Comparison of ENCODE assay signal across 8 mouse cellular contexts in genomic region chr4:98104161-98104560, GRCm38 (mm10).
DNase-seq lines count a peak whose midpoint lies in the region; ATAC-seq and TF ChIP-seq lines count a peak whose summit lies in the region.

No protein-coding gene starts in this region.

- peak overlapping the region; percentile 67 for H3K27ac ChIP-seq in liver, adult 2 months (replicated peaks; ENCODE audit: insufficient read depth, low read depth, low read length)
- H3K27ac ChIP-seq in liver, embryonic 11.5 days (ENCODE audit: low read depth, low read length) = no peak overlapping the region
- 0 out of 2 replicates have a peak overlapping the region, but pooled peaks have one; percentile 47 for H3K27ac ChIP-seq in hindbrain, embryonic 15.5 days (replicated peaks)

- H3K9ac ChIP-seq in liver, adult 2 months (ENCODE audit: low read depth, low read length) = no peak overlapping the region
- no peak overlapping the region for H3K9ac ChIP-seq in liver, embryonic 11.5 days (ENCODE audit: low read depth, low read length)
- no peak overlapping the region for H3K9ac ChIP-seq in hindbrain, embryonic 15.5 days

- H3K4me3 ChIP-seq in liver, adult 2 months (ENCODE audit: insufficient read depth, low read depth, low read length) = no peak overlapping the region
- no peak overlapping the region for H3K4me3 ChIP-seq in liver, embryonic 11.5 days (ENCODE audit: low read depth, low read length)
- no peak overlapping the region for H3K4me3 ChIP-seq in hindbrain, embryonic 15.5 days

- 37% methylated on average over 8 of the region's 8 CpGs for WGBS in liver, adult 2 months
- WGBS in liver, embryonic 11.5 days = 83% methylated on average over 8 of the region's 8 CpGs
- WGBS in hindbrain, embryonic 15.5 days = 85% methylated on average over 8 of the region's 8 CpGs

- no peak overlapping the region for H3K4me2 ChIP-seq in liver, embryonic 11.5 days
- no peak overlapping the region for H3K4me2 ChIP-seq in hindbrain, embryonic 15.5 days

- H3K9me3 ChIP-seq in liver, embryonic 11.5 days (ENCODE audit: control insufficient read depth, low read length) = no peaks in the 10 kb centered on the region
- H3K9me3 ChIP-seq in hindbrain, embryonic 15.5 days = no peaks in the 10 kb centered on the region

- H3K4me1 ChIP-seq in liver, adult 2 months (ENCODE audit: control insufficient read depth, insufficient read depth, low read length) = peaks cover 10% of the 10 kb centered on the region
- H3K4me1 ChIP-seq in liver, embryonic 11.5 days (replicated peaks; ENCODE audit: control insufficient read depth, insufficient read depth, low read length) = peaks cover 14% of the 10 kb centered on the region; the same call in 1 of the 2 replicates
- peaks cover 83% of the 10 kb centered on the region for H3K4me1 ChIP-seq in hindbrain, embryonic 15.5 days (replicated peaks)

- peak; percentile 97 for DNase-seq in liver, adult 2 months (ENCODE audit: extremely low read depth, low read depth, low spot score)
- DNase-seq in liver, embryonic 11.5 days (ENCODE audit: low spot score) = no peak
- peak; percentile 91 for DNase-seq in fat pad, adult 2 months (ENCODE audit: extremely low read depth, low read depth, low spot score)
- DNase-seq in lung, postnatal 4 days = peak; percentile 63 to 84
- DNase-seq in spleen, postnatal 14 days (ENCODE audit: low spot score in 2 of 2) = no peak
- DNase-seq in frontal cortex, postnatal 14 days (ENCODE audit: low spot score in 2 of 2) = no peak
- no peak for DNase-seq in frontal cortex, adult 2 months (ENCODE audit: extremely low spot score in 1 of 2, low spot score in 1 of 2)

- TF ChIP-seq CTCF in liver, adult 2 months (IDR thresholded peaks at IDR 0.05; ENCODE audit: low read depth, low read length) = no peak

- ATAC-seq in liver, embryonic 11.5 days (replicated peaks; ENCODE audit: low FRiP score) = no peak
- ATAC-seq in hindbrain, embryonic 15.5 days (ENCODE audit: low FRiP score, low read depth) = no peak

- no peaks in the 10 kb centered on the region for H3K36me3 ChIP-seq in liver, adult 2 months (ENCODE audit: control insufficient read depth, insufficient read depth, low read length)
- no peaks in the 10 kb centered on the region for H3K36me3 ChIP-seq in liver, embryonic 11.5 days (ENCODE audit: control insufficient read depth, insufficient read depth, low read length)
- no peaks in the 10 kb centered on the region for H3K36me3 ChIP-seq in hindbrain, embryonic 15.5 days

- H3K27me3 ChIP-seq in liver, adult 2 months (ENCODE audit: control insufficient read depth, insufficient read depth, low read length) = no peaks in the 10 kb centered on the region
- peaks cover 5% of the 10 kb centered on the region; the same call in 1 of the 2 replicates for H3K27me3 ChIP-seq in liver, embryonic 11.5 days (replicated peaks; ENCODE audit: control insufficient read depth, insufficient read depth, low read length)
- no peaks in the 10 kb centered on the region for H3K27me3 ChIP-seq in hindbrain, embryonic 15.5 days

- TF ChIP-seq POLR2A in liver, adult 2 months (IDR thresholded peaks at IDR 0.05; ENCODE audit: extremely low read depth, insufficient read depth, low read length) = no peak

- no peaks in the 10 kb centered on the region for H3K79me2 ChIP-seq in liver, adult 2 months (ENCODE audit: control insufficient read depth, insufficient read depth, low read length)

Comparison
In these comparisons a context has a peak if more than half of its experiments do, and no peak if none do; other contexts are left out.
1. DNase-seq: peak in liver, adult 2 months (single experiment), fat pad, adult 2 months (single experiment) and lung, postnatal 4 days (2 of 2); none in liver, embryonic 11.5 days (single experiment), spleen, postnatal 14 days (0 of 2), frontal cortex, postnatal 14 days (0 of 2) and frontal cortex, adult 2 months (0 of 2).